Mouse (Mus musculus): Measurements from ENCODE around the gene Grin2d.

Grin2d gene

GRCm38 (mm10) chr7:45805941-45806340 is 72.2 kb downstream of the Grin2d start:
- DNase-seq (ENCODE audit: low spot score): no peak

GRCm38 (mm10) chr7:45802551-45802950 is 75.6 kb downstream of the Grin2d start:
- DNase-seq (ENCODE audit: low spot score): no peak

GRCm38 (mm10) chr7:45801348-45801747 is 76.8 kb downstream of the Grin2d start:
- peak; percentile 97 for DNase-seq (ENCODE audit: low spot score)

- peak; percentile 51 for DNase-seq (ENCODE audit: low spot score)
Observed at GRCm38 (mm10) chr7:45800546-45801204, 77.5 kb downstream of the Grin2d start.

GRCm38 (mm10) chr7:45800001-45800400 is 78.2 kb downstream of the Grin2d start:
- no peak for DNase-seq (ENCODE audit: low spot score)

GRCm38 (mm10) chr7:45798931-45799330 is 79.2 kb downstream of the Grin2d start:
- no peak for DNase-seq (ENCODE audit: low spot score)

- no peak for DNase-seq (ENCODE audit: low spot score)
Observed at GRCm38 (mm10) chr7:45798511-45798836, 79.7 kb downstream of the Grin2d start.

- no peak for DNase-seq (ENCODE audit: low spot score)
Observed at GRCm38 (mm10) chr7:45797661-45798510, 80.3 kb downstream of the Grin2d start.

GRCm38 (mm10) chr7:45796950-45797349 is 81.2 kb downstream of the Grin2d start:
- no peak for DNase-seq (ENCODE audit: low spot score)

- DNase-seq (ENCODE audit: low spot score): no peak
Observed at GRCm38 (mm10) chr7:45794971-45795370, 83.2 kb downstream of the Grin2d start.

- DNase-seq (ENCODE audit: low spot score): no peak
Observed at GRCm38 (mm10) chr7:45793969-45794585, 84.1 kb downstream of the Grin2d start.

- DNase-seq (ENCODE audit: low spot score): no peak
Observed at GRCm38 (mm10) chr7:45793240-45793639, 84.9 kb downstream of the Grin2d start.

- DNase-seq (ENCODE audit: low spot score): no peak
Observed at GRCm38 (mm10) chr7:45791756-45792490, 86.3 kb downstream of the Grin2d start.

- no peak for DNase-seq (ENCODE audit: low spot score)
Observed at GRCm38 (mm10) chr7:45790721-45791120, 87.5 kb downstream of the Grin2d start.

- no peak for DNase-seq (ENCODE audit: low spot score)
Observed at GRCm38 (mm10) chr7:45787642-45788041, 90.5 kb downstream of the Grin2d start.

- DNase-seq (ENCODE audit: low spot score): peak; percentile 63
Observed at GRCm38 (mm10) chr7:45786661-45787413, 91.3 kb downstream of the Grin2d start.

- peak; percentile 86 for DNase-seq (ENCODE audit: low spot score)
Observed at GRCm38 (mm10) chr7:45786136-45786578, 92.0 kb downstream of the Grin2d start.

- peak; percentile 66 for DNase-seq (ENCODE audit: low spot score)
Observed at GRCm38 (mm10) chr7:45785388-45786135, 92.6 kb downstream of the Grin2d start.

- DNase-seq (ENCODE audit: low spot score): peak; percentile 93
Observed at GRCm38 (mm10) chr7:45784524-45785372, 93.4 kb downstream of the Grin2d start, which contains the start of gene Sult2b1. Gene Sult2b1, minus strand, starts transcription at chr7:45784669.
